Mouse (Mus musculus): Measurements from ENCODE around the gene Dlx2. TPM values are rescaled to one million over a fixed set of nuclear protein-coding genes. Genes with fewer than 3 reads are reported as not detected.

Gene Dlx2
- polyA plus RNA-seq, 1 experiment from 2014 or later = 3.9 TPM

GRCm38 (mm10) chr2:71524763-71525162 is 21.8 kb downstream of the Dlx2 start:
- H3K4me2 ChIP-seq = no peak overlapping the region
- no peak overlapping the region for H3K27ac ChIP-seq
- H3K27me3 ChIP-seq (replicated peaks) = peaks cover 68% of the 10 kb centered on the region
- H3K36me3 ChIP-seq = no peaks in the 10 kb centered on the region
- H3K9ac ChIP-seq = no peak overlapping the region
- WGBS = 31% methylated on average over 13 of the region's 13 CpGs
- no peak for ATAC-seq (ENCODE audit: insufficient read depth, low FRiP score, low read depth)
- no peaks in the 10 kb centered on the region for H3K9me3 ChIP-seq
- peaks cover 12% of the 10 kb centered on the region for H3K4me1 ChIP-seq
- no peak overlapping the region for H3K4me3 ChIP-seq (replicated peaks)

DNA sequence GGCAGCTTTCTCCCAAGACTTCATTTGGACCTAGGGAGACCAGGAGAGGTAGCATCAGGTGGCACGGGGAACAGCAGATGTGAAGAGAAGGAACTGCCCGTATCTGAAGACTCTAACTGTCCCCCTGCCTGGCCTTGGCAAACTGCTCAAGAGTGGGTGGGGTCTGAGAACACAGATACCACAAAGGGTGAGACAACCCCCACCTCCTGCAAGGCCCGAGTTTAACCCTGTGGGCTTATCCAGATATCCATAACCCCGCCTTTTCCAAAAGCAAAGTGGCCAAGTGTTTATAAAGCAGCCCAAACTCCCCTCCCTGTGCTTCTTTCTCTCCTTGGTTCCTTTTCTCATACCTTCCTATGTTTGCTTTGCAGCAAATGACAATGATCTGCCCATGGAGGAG is 23.1 kb downstream of the Dlx2 start:
- WGBS = 32% methylated on average over 4 of the region's 4 CpGs
- no peaks in the 10 kb centered on the region for H3K9me3 ChIP-seq

GRCm38 (mm10) chr2:71522871-71523270 is 23.7 kb downstream of the Dlx2 start:
- H3K27ac ChIP-seq = no peak overlapping the region
- H3K4me3 ChIP-seq (replicated peaks) = no peak overlapping the region
- no peak overlapping the region for H3K9ac ChIP-seq
- no peak for ATAC-seq (ENCODE audit: insufficient read depth, low FRiP score, low read depth)
- H3K4me1 ChIP-seq = no peaks in the 10 kb centered on the region
- H3K36me3 ChIP-seq = no peaks in the 10 kb centered on the region
- 70% methylated on average over 4 of the region's 4 CpGs for WGBS
- H3K4me2 ChIP-seq = no peak overlapping the region
- no peaks in the 10 kb centered on the region for H3K9me3 ChIP-seq
- peaks cover 49% of the 10 kb centered on the region for H3K27me3 ChIP-seq (replicated peaks)

More for the DNA sequence above, 23.1 kb downstream of the Dlx2 start:
- H3K4me1 ChIP-seq = peaks cover 2% of the 10 kb centered on the region; the same call in 1 of the 2 replicates
- no peak overlapping the region for H3K9ac ChIP-seq
- H3K27me3 ChIP-seq (replicated peaks) = peaks cover 54% of the 10 kb centered on the region
- no peak overlapping the region for H3K27ac ChIP-seq
- H3K36me3 ChIP-seq = no peaks in the 10 kb centered on the region
- no peak overlapping the region for H3K4me2 ChIP-seq
- H3K4me3 ChIP-seq (replicated peaks) = no peak overlapping the region
- no peak for ATAC-seq (ENCODE audit: insufficient read depth, low FRiP score, low read depth)

DNA sequence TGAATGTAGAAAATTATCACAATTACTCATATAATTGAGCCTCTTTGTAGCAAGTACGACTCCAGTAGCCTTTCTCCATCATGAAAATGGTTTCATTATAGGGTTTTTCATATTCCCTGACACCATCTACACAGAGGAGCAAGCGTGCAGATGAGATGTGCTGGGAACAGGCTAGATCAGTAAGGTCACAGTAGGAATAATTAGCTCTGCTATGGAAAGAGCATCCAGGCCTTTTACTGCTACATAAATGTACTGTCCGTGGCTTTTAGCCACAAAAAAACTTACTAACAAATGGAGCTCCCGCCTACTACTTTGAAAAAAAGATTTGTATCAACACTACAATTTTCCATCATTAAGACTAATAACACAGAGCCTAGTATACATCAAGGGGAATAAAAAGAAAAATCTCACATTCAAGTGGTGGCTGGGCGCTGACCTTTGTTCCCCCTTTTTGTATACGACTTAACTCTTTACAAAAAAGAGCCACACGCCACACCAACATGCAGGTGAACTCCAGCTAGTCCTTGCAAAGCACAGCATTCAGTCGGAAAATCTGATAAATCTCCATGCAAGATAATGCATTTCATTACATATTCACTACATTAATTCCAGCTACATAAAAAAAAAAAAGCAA is 29.0 kb downstream of the Dlx2 start:
- H3K9me3 ChIP-seq = no peaks in the 10 kb centered on the region
- no peak overlapping the region for H3K27ac ChIP-seq
- no peaks in the 10 kb centered on the region for H3K4me1 ChIP-seq
- no peak overlapping the region for H3K9ac ChIP-seq
- 0 out of 2 replicates have a peak, but pooled peaks cover under 1% of the 10 kb centered on the region for H3K27me3 ChIP-seq (replicated peaks)
- H3K4me3 ChIP-seq (replicated peaks) = no peak overlapping the region
- WGBS = 76% methylated on average over 8 of the region's 8 CpGs
- ATAC-seq (ENCODE audit: insufficient read depth, low FRiP score, low read depth) = no peak
- no peak overlapping the region for H3K4me2 ChIP-seq
- no peaks in the 10 kb centered on the region for H3K36me3 ChIP-seq

DNA sequence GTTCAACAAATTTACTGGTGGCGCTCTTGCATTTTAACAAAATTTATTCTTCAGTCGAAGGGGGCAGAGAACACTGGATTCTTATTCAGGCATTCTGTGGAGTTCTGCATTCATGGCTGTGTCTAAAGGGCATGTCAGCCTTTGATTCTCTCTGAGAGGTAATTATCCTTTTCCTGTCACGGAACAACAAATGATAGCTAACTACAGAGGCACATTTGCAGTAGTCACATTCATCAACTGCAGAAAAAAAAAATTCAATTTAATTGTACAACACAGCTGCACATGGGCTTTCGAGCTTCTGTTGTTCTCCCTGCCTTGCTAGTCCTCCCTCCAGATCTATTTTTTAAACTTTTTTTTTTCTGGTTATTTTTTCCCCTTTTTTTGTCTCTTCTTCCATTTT is 29.6 kb downstream of the Dlx2 start:
- Histone ChIP-seq H3K36me3 (no peaks in the 10 kb centered on the region), H3K9ac (no peak overlapping the region), H3K27ac (no peak overlapping the region), H3K4me3 (replicated peaks) (no peak overlapping the region), H3K4me2 (no peak overlapping the region), H3K27me3 (replicated peaks) (no peaks in the 10 kb centered on the region), H3K9me3 (no peaks in the 10 kb centered on the region), H3K4me1 (no peaks in the 10 kb centered on the region)
- no peak for ATAC-seq (ENCODE audit: insufficient read depth, low FRiP score, low read depth)
- WGBS = 73% methylated on average over 4 of the region's 4 CpGs

DNA sequence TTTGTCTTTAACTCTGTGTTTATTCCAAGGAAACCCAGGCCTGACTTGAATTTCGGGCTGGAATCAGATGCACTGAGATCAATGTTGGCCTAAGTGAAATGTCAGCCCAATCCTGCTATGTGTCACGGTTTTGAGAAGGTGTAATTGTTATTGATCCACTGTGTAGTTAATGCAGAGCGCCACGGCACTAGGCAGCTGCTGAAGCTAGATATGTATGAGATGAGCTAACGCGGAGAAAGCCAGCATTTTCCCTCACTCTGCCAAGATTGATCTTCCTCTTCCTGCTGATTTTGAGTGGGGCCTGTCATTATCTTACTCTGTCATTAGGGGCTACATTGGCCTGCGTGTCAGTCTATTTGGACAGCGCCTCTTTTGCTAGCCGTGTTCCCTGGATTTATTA is 34.2 kb downstream of the Dlx2 start:
- H3K9me3 ChIP-seq = no peaks in the 10 kb centered on the region
- no peak overlapping the region for H3K4me2 ChIP-seq
- no peaks in the 10 kb centered on the region for H3K27me3 ChIP-seq (replicated peaks)
- whole genome bisulfite sequencing = 67% methylated on average over 9 of the region's 9 CpGs
- no peak overlapping the region for H3K4me3 ChIP-seq (replicated peaks)
- no peak for ATAC-seq (ENCODE audit: insufficient read depth, low FRiP score, low read depth)
- H3K4me1 ChIP-seq = no peaks in the 10 kb centered on the region
- H3K9ac ChIP-seq = no peak overlapping the region
- no peaks in the 10 kb centered on the region for H3K36me3 ChIP-seq
- no peak overlapping the region for H3K27ac ChIP-seq

DNA sequence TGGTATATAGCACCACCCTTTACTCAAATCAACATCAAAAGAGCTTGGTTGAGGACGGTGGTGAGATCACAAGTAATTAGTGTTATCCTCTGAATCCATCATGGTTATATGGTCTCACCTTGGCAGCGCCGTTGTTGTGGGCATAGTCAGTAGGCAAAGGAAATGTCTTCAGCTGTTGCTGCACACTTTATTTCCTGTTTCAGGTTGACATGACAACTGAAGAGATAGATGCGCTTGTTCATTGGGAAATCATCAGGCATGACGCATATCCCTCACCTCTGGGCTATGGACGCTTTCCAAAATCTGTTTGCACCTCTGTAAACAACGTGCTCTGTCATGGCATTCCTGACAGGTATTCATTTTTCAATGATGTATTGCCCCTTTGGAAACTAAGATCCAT is 35.3 kb downstream of the Dlx2 start:
- Histone ChIP-seq H3K9ac (no peak overlapping the region), H3K9me3 (no peaks in the 10 kb centered on the region), H3K4me3 (replicated peaks) (no peak overlapping the region), H3K4me2 (no peak overlapping the region), H3K36me3 (no peaks in the 10 kb centered on the region), H3K27me3 (replicated peaks) (no peaks in the 10 kb centered on the region), H3K27ac (no peak overlapping the region), H3K4me1 (no peaks in the 10 kb centered on the region)
- WGBS = 84% methylated on average over 7 of the region's 7 CpGs
- ATAC-seq (ENCODE audit: insufficient read depth, low FRiP score, low read depth) = no peak

- Histone ChIP-seq H3K4me1 (no peaks in the 10 kb centered on the region), H3K27ac (no peak overlapping the region), H3K9me3 (no peaks in the 10 kb centered on the region), H3K36me3 (no peaks in the 10 kb centered on the region), H3K27me3 (replicated peaks) (no peaks in the 10 kb centered on the region), H3K4me2 (no peak overlapping the region), H3K4me3 (replicated peaks) (no peak overlapping the region), H3K9ac (no peak overlapping the region)
- WGBS = 57% methylated on average over 9 of the region's 9 CpGs
- ATAC-seq (ENCODE audit: insufficient read depth, low FRiP score, low read depth) = no peak
Measured at GRCm38 (mm10) chr2:71504852-71505251, 41.7 kb downstream of the Dlx2 start.

- no peak overlapping the region for H3K9ac ChIP-seq
- no peak overlapping the region for H3K4me3 ChIP-seq (replicated peaks)
- ATAC-seq (ENCODE audit: insufficient read depth, low FRiP score, low read depth) = no peak
- 64% methylated on average over 16 of the region's 16 CpGs for WGBS
- no peaks in the 10 kb centered on the region for H3K4me1 ChIP-seq
- no peak overlapping the region for H3K4me2 ChIP-seq
- H3K36me3 ChIP-seq = no peaks in the 10 kb centered on the region
- H3K27me3 ChIP-seq (replicated peaks) = no peaks in the 10 kb centered on the region
- no peak overlapping the region for H3K27ac ChIP-seq
- no peaks in the 10 kb centered on the region for H3K9me3 ChIP-seq
Measured at GRCm38 (mm10) chr2:71499276-71500230, 47.0 kb downstream of the Dlx2 start.

DNA sequence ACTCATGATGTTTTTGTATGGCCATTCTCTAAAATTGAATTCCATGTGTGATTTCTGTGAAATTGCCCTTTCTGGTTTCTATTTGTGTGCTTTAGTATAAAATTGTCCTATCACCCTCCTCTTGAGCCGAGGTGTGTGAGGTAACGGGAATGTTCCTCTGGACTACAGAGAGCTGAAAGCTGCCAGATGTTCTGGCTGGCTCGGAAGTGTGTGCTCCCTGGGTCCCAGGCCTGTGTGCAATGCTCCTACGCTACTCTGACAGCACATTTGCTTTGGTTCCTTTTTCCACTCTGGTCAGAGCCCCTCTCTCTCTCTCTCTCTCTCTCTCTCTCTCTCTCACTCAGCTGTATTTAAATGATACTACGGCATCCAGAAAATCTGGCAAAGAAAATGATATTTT is 49.4 kb downstream of the Dlx2 start:
- Histone ChIP-seq H3K27ac (no peak overlapping the region), H3K4me3 (replicated peaks) (no peak overlapping the region), H3K36me3 (no peaks in the 10 kb centered on the region), H3K4me1 (no peaks in the 10 kb centered on the region), H3K4me2 (no peak overlapping the region), H3K9me3 (no peaks in the 10 kb centered on the region), H3K27me3 (replicated peaks) (no peaks in the 10 kb centered on the region), H3K9ac (no peak overlapping the region)
- WGBS = 42% methylated on average over 5 of the region's 5 CpGs
- no peak for ATAC-seq (ENCODE audit: insufficient read depth, low FRiP score, low read depth)

GRCm38 (mm10) chr2:71494971-71495370 is 51.6 kb downstream of the Dlx2 start:
- Histone ChIP-seq H3K9me3 (no peaks in the 10 kb centered on the region), H3K4me3 (replicated peaks) (no peak overlapping the region), H3K27me3 (replicated peaks) (no peaks in the 10 kb centered on the region), H3K4me1 (no peaks in the 10 kb centered on the region), H3K9ac (no peak overlapping the region), H3K36me3 (no peaks in the 10 kb centered on the region), H3K27ac (no peak overlapping the region), H3K4me2 (no peak overlapping the region)
- WGBS = 30% methylated on average over 4 of the region's 4 CpGs
- ATAC-seq (ENCODE audit: insufficient read depth, low FRiP score, low read depth) = no peak

- ATAC-seq (ENCODE audit: insufficient read depth, low FRiP score, low read depth) = no peak
- WGBS = 60% methylated on average over 10 of the region's 10 CpGs
Measured at GRCm38 (mm10) chr2:71494503-71494902, 52.1 kb downstream of the Dlx2 start.

More at GRCm38 (mm10) chr2:71494503-71494902, 52.1 kb downstream of the Dlx2 start:
- H3K4me2 ChIP-seq = no peak overlapping the region
- H3K27me3 ChIP-seq (replicated peaks) = no peaks in the 10 kb centered on the region
- H3K9ac ChIP-seq = no peak overlapping the region
- H3K4me3 ChIP-seq (replicated peaks) = no peak overlapping the region
- H3K4me1 ChIP-seq = no peaks in the 10 kb centered on the region
- no peaks in the 10 kb centered on the region for H3K36me3 ChIP-seq
- H3K9me3 ChIP-seq = no peaks in the 10 kb centered on the region
- H3K27ac ChIP-seq = no peak overlapping the region

Data from stomach, embryonic 15.5 days (tissue).